Mouse (Mus musculus) neutrophil, adult 83 days (primary cell): ENCODE measurements around the gene Usp36. TPM values are rescaled to one million over a fixed set of nuclear protein-coding genes. Genes with fewer than 3 reads are reported as not detected.

Experiments
- total RNA-seq, 2 experiments: library from RNA; stranded (reverse); gene quantifications; one replicate each; pipeline ENCODE4 v1.2.4; 2023

Usp36 gene
- 1 to 10 TPM; 8.6 to 8.9 TPM for total RNA-seq

DNA sequence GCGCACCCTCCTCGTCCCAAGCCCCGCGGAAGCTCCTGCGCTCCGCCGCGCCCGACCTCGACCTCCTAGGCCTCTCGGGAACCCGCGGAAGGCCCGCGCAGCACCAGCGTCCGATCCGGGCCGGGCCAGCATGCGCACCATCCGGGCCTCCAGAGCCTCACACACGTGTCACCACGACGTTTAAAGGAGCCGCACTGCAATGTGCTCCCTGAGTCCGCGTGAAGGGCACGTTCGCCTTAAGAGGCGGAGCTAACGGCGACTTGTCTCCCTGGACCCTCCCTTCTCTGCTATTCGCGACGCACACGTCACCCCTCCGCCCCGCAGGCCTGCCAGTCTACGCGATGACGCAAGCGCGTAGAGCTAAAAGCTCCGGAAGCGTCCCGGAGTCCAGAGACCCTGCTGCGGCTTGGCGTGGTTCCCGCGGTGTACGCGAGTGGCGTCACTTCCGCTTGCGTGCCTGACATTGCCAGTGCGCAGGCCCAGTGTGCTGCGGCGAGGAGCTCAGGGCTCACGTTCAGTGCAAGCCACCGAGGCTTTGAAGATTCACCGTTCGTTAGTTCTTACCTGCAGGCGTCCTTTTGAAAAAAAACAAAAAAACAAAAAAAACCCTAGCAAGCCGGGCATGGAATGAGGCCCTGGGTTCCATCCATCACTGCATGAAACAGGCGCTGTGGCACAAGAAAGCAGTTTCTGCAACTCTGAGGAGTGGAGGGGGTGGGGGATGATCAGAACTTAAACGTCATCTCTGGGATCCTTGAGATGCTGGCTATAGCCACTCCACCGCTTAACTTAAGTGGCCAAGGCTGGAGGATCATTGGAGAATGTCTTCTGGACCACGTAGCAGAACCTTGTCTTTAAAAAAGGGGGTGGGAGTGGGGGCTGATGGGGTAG lies at the start of gene Usp36:
Gene Usp36, minus strand, starts transcription at position 246 of the 891 bp plus-strand sequence.

DNA sequence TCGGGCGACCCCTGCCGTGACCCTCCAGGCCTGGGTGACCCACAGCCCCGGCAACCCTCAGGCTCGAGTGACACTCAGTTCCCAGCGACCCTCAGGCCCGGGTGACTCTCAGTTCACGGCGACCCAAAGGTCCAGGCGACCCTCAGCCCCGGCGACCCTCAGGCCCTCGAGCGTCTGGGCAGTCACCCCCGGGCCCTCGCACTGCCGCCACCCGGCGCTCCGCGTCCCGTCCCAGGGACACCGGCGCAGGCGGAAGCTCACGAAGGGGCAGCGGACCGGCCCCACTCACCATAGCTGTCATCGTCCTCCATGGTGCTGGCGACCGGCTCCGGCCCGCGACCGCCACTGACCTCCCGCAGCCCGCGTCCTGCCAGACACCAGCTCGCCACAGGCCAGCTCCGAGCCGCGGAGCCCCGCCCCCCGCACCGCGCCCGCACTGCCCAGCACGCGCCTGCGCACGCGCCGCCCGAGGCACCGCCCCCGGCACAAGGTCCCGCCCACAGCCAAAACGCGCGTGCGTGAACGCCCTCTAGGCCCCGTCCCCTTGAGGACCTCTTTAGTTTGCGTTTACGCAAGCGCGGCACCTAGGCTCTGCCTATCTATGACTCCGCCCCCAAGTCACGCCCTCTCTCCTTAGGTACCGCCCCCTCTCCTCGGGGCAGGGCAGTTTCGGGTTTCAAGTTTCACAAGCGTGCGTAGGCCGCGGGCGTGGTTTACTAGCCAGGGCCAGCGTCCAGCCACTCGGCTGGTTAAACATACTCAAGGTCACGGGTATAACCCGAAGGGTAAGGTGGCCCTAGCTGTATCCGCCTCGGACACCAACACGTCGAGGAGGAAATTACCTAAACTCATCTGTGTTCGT lies 41.7 kb downstream of the Usp36 start, which contains the start of gene Cyth1:
Gene Cyth1, minus strand, starts transcription at position 443 of the 862 bp plus-strand sequence.

Other genes with a start within 250 kb of the Usp36 start
- under 1 TPM; 0.07 to 0.09 TPM for gene Dnah17, start 159.6 kb downstream of the Usp36 start, total RNA-seq
- gene Cyth1, start 41.7 kb downstream of the Usp36 start, total RNA-seq = 10 to 100 TPM; 40.1 to 43.6 TPM
- gene Cep295nl, start 52.3 kb upstream of the Usp36 start, total RNA-seq = 10 to 100 TPM in 1 of 2 experiments, 1 to 10 TPM in 1; 8.7 to 10.5 TPM
- 100 to 1,000 TPM; 100 to 115 TPM for gene Timp2, start 65.5 kb upstream of the Usp36 start, total RNA-seq
- gene Lgals3bp, start 111.8 kb upstream of the Usp36 start, total RNA-seq = 10 to 100 TPM; 20.6 to 23.9 TPM
- 10 to 100 TPM; 27.6 to 29.0 TPM for gene Cant1, start 128.8 kb upstream of the Usp36 start, total RNA-seq
- gene C1qtnf1, start 138.0 kb upstream of the Usp36 start, total RNA-seq = under 1 TPM in 1 of 2 experiments, not detected in 1; 0.22 TPM
- gene Engase, start 186.6 kb upstream of the Usp36 start, total RNA-seq = 1 to 10 TPM; 4.9 to 5.0 TPM